15 mouse cellular contexts compared by ENCODE assay signal in genomic region chr2:169156908-169157307, GRCm38 (mm10).
DNase-seq lines count a peak whose midpoint lies in the region; ATAC-seq lines count a peak whose summit lies in the region.
"Had no signal": no experiment of that assay in that cellular context is flagged by ENCODE, and none has a peak within 500 bp of the region (broad histone marks: within the 10 kb centered on the region; RNA-seq: fewer than 3 reads in every experiment).

No protein-coding gene starts in this region.

- 59% methylated on average over 8 of the region's 8 CpGs for WGBS in hindbrain, embryonic 11.5 days
- 58% methylated on average over 8 of the region's 8 CpGs for WGBS in hindbrain, embryonic 13.5 days
- WGBS in lung, embryonic 16.5 days: 35% methylated on average over 8 of the region's 8 CpGs
- 40% methylated on average over 8 of the region's 8 CpGs for WGBS in embryonic facial prominence, embryonic 13.5 days
- WGBS in limb, embryonic 11.5 days: 58% methylated on average over 8 of the region's 8 CpGs

- no peaks in the 10 kb centered on the region for H3K4me1 ChIP-seq in hindbrain, embryonic 11.5 days (replicated peaks; ENCODE audit: control insufficient read depth, insufficient read depth, low read length)
- peaks cover 38% of the 10 kb centered on the region for H3K4me1 ChIP-seq in hindbrain, embryonic 13.5 days (replicated peaks)
- peaks cover 5% of the 10 kb centered on the region; the same call in 1 of the 2 replicates for H3K4me1 ChIP-seq in lung, embryonic 16.5 days (replicated peaks; ENCODE audit: control insufficient read depth, insufficient read depth, low read length)
- H3K4me1 ChIP-seq in embryonic facial prominence, embryonic 13.5 days: peaks cover 9% of the 10 kb centered on the region
- peaks cover 9% of the 10 kb centered on the region; the same call in 1 of the 2 replicates for H3K4me1 ChIP-seq in limb, embryonic 11.5 days (ENCODE audit: control insufficient read depth, insufficient read depth, low read length)

- no peaks in the 10 kb centered on the region for H3K9me3 ChIP-seq in hindbrain, embryonic 11.5 days (ENCODE audit: control insufficient read depth, low read length)
- no peaks in the 10 kb centered on the region for H3K9me3 ChIP-seq in hindbrain, embryonic 13.5 days
- no peaks in the 10 kb centered on the region for H3K9me3 ChIP-seq in lung, embryonic 16.5 days (ENCODE audit: control insufficient read depth, low read length)
- no peaks in the 10 kb centered on the region for H3K9me3 ChIP-seq in embryonic facial prominence, embryonic 13.5 days
- no peaks in the 10 kb centered on the region for H3K9me3 ChIP-seq in limb, embryonic 11.5 days (ENCODE audit: control insufficient read depth, low read length)
- H3K9me3 ChIP-seq: liver, embryonic 15.5 days; neural tube, embryonic 13.5 days had no signal

- no peak overlapping the region for H3K4me3 ChIP-seq in hindbrain, embryonic 11.5 days (ENCODE audit: low read depth, low read length)
- no peak overlapping the region for H3K4me3 ChIP-seq in hindbrain, embryonic 13.5 days
- no peak overlapping the region for H3K4me3 ChIP-seq in lung, embryonic 16.5 days (ENCODE audit: low read length)
- H3K4me3 ChIP-seq in embryonic facial prominence, embryonic 13.5 days: no peak overlapping the region
- no peak overlapping the region for H3K4me3 ChIP-seq in limb, embryonic 11.5 days (ENCODE audit: low read depth, low read length)
- H3K4me3 ChIP-seq: liver, embryonic 15.5 days; neural tube, embryonic 13.5 days had no signal

- H3K27ac ChIP-seq in hindbrain, embryonic 11.5 days (ENCODE audit: low read depth, low read length): no peak overlapping the region
- H3K27ac ChIP-seq in hindbrain, embryonic 13.5 days: no peak overlapping the region
- H3K27ac ChIP-seq in lung, embryonic 16.5 days (ENCODE audit: low read length): no peak overlapping the region
- H3K27ac ChIP-seq in embryonic facial prominence, embryonic 13.5 days: no peak overlapping the region
- H3K27ac ChIP-seq in limb, embryonic 11.5 days (replicated peaks; ENCODE audit: low read depth, low read length): no peak overlapping the region
- H3K27ac ChIP-seq: liver, embryonic 15.5 days had no signal

- no peak overlapping the region for H3K4me2 ChIP-seq in hindbrain, embryonic 11.5 days (replicated peaks; ENCODE audit: low read depth, low read length)
- H3K4me2 ChIP-seq in hindbrain, embryonic 13.5 days: no peak overlapping the region
- H3K4me2 ChIP-seq in lung, embryonic 16.5 days (ENCODE audit: low read depth, low read length): no peak overlapping the region
- H3K4me2 ChIP-seq in embryonic facial prominence, embryonic 13.5 days: no peak overlapping the region
- no peak overlapping the region for H3K4me2 ChIP-seq in limb, embryonic 11.5 days (ENCODE audit: low read depth, severe bottlenecking)
- H3K4me2 ChIP-seq: liver, embryonic 15.5 days; neural tube, embryonic 13.5 days had no signal

- no peaks in the 10 kb centered on the region for H3K36me3 ChIP-seq in hindbrain, embryonic 11.5 days (ENCODE audit: control insufficient read depth, insufficient read depth, low read length)
- no peaks in the 10 kb centered on the region for H3K36me3 ChIP-seq in hindbrain, embryonic 13.5 days
- H3K36me3 ChIP-seq in lung, embryonic 16.5 days (ENCODE audit: control insufficient read depth, insufficient read depth, low read length): no peaks in the 10 kb centered on the region
- H3K36me3 ChIP-seq in embryonic facial prominence, embryonic 13.5 days: no peaks in the 10 kb centered on the region
- H3K36me3 ChIP-seq in limb, embryonic 11.5 days (ENCODE audit: control insufficient read depth, insufficient read depth, low read length): no peaks in the 10 kb centered on the region
- H3K36me3 ChIP-seq: liver, embryonic 15.5 days; neural tube, embryonic 13.5 days had no signal

- ATAC-seq in hindbrain, embryonic 11.5 days (ENCODE audit: low FRiP score): no peak
- no peak for ATAC-seq in hindbrain, embryonic 13.5 days (ENCODE audit: low FRiP score)
- ATAC-seq in lung, embryonic 16.5 days (ENCODE audit: low read depth): peak; percentile 38
- no peak for ATAC-seq in embryonic facial prominence, embryonic 13.5 days (ENCODE audit: insufficient number of reproducible peaks, insufficient read depth, low FRiP score, low TSS enrichment, low read depth)
- no peak for ATAC-seq in limb, embryonic 11.5 days (ENCODE audit: insufficient number of reproducible peaks, low FRiP score, low TSS enrichment, low read depth)
- ATAC-seq: CD4-positive, CD25-positive, alpha-beta regulatory T cell, adult 4 months had no signal

- DNase-seq in hindbrain, embryonic 11.5 days (ENCODE audit: low spot score): peak; percentile 26
- no peak for DNase-seq in lung, adult 18-20 months
- DNase-seq in limb, embryonic 11.5 days (ENCODE audit: low spot score): peak; percentile 42
- DNase-seq in yolk sac, embryonic 10.5 days (ENCODE audit: low spot score): no peak
- DNase-seq: adrenal gland, adult 8-10 months; cerebellum, adult 9-10 months; gastrocnemius, postnatal 10 days; left cerebral cortex, postnatal 4 days; right cerebral cortex, postnatal 4 days had no signal

- no peak overlapping the region for H3K9ac ChIP-seq in hindbrain, embryonic 11.5 days (ENCODE audit: low read depth, low read length)
- H3K9ac ChIP-seq in hindbrain, embryonic 13.5 days: no peak overlapping the region
- no peak overlapping the region for H3K9ac ChIP-seq in lung, embryonic 16.5 days (ENCODE audit: low read length)
- 0 out of 2 replicates have a peak overlapping the region, but pooled peaks have one; percentile 21 for H3K9ac ChIP-seq in embryonic facial prominence, embryonic 13.5 days
- H3K9ac ChIP-seq in limb, embryonic 11.5 days (ENCODE audit: low read length): peak overlapping the region; percentile 18; the same call in 1 of the 2 replicates
- H3K9ac ChIP-seq: liver, embryonic 15.5 days; neural tube, embryonic 13.5 days had no signal

- no peaks in the 10 kb centered on the region for H3K27me3 ChIP-seq in hindbrain, embryonic 11.5 days (ENCODE audit: control insufficient read depth, insufficient read depth, low read length)
- H3K27me3 ChIP-seq in hindbrain, embryonic 13.5 days: no peaks in the 10 kb centered on the region
- H3K27me3 ChIP-seq in lung, embryonic 16.5 days (ENCODE audit: control insufficient read depth, insufficient read depth, low read depth, low read length): no peaks in the 10 kb centered on the region
- no peaks in the 10 kb centered on the region for H3K27me3 ChIP-seq in embryonic facial prominence, embryonic 13.5 days
- no peaks in the 10 kb centered on the region for H3K27me3 ChIP-seq in limb, embryonic 11.5 days (ENCODE audit: control insufficient read depth, insufficient read depth, low read length)
- H3K27me3 ChIP-seq: liver, embryonic 15.5 days; neural tube, embryonic 13.5 days had no signal

Comparison
In these comparisons a context has a peak if more than half of its experiments do, and no peak if none do; other contexts are left out.
1. DNase-seq: peak in hindbrain, embryonic 11.5 days (single experiment) and limb, embryonic 11.5 days (single experiment); none in lung, adult 18-20 months (0 of 2) and yolk sac, embryonic 10.5 days (single experiment).
2. H3K9ac ChIP-seq: peak in embryonic facial prominence, embryonic 13.5 days (single experiment) and limb, embryonic 11.5 days (single experiment); none in hindbrain, embryonic 11.5 days (single experiment), hindbrain, embryonic 13.5 days (single experiment) and lung, embryonic 16.5 days (single experiment).